Mouse (Mus musculus) heart, postnatal 10 days (tissue): Measurements from ENCODE around the gene Tmem163. TPM values are rescaled to one million over a fixed set of nuclear protein-coding genes. Genes with fewer than 3 reads are reported as not detected.

Experiments
- DNase-seq, 2 experiments: peaks; one replicate each; pipeline ENCODE4 v3.0.0; 2021
- intact Hi-C: fragments of 180-260 bp; cut with DNase I; formaldehyde crosslinking; loops from one replicate; pipeline ENCODE4 v1.15.1; 2025
- total RNA-seq, 2 experiments: library from RNA; stranded (reverse); gene quantifications; 2 replicates each; pipeline ENCODE4 v1.2.3; 2021

Gene Tmem163
- total RNA-seq, 2 experiments from 2014 or later, result 5.1 to 7.9 TPM

DNA sequence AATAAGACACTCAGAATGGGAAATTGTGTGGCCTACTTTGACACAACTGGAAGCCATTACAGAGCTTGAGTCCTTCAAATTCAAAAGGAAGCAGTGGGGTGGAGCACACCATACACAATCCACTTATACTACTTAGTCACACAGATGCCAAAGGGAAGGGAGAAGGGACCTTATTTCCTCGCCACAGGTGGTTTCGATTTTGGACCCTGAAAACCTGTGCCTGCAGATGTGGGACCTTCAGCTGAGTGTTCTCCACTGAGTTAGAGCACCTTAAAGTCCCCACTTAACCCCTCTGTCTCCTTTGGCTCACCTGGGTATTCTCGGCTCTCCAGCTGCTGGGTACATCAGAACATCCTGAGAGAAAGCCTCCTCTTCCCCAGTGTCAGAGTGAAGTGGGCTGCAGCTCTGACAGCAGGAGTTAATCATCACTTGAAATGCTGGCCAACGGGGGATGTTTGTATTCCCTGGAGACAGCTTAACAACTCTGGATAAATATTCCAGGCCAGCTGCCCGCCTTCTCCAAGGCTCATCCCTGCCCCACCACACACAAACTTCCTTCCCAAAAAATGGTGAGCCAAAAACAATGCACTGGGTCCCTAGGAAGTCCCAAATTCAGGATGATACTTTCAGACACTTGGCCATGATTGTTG lies 234.4 kb downstream of the Tmem163 start:
- DNase-seq, result peak; percentile 60 to 68
- intact Hi-C loops, result no loop called here

GRCm38 (mm10) chr1:127442880-127443877 lies 236.2 kb downstream of the Tmem163 start:
- intact Hi-C loops, result no loop called here
- DNase-seq, result peak in 1 of 2 experiments; percentile 33

DNA sequence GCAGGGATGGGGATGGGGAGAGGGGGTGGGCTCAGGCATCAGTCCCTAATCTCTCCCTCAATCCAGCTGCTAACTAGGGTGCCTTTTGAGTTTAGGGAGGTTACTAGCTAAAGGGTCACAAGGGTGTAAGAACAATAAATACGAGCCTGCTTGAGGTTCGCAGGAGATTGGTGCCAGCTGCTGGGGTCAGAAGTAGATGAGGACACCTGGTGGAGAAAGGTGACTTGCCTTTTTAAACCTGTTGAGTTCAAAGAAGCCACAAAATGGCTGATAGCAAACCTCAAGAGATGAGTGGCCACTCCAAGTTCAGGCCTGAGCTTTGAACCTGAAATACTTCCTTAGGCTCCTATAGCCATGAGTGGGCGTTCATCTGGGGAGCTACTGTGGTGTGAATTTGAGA lies 237.6 kb downstream of the Tmem163 start:
- intact Hi-C loops, result no loop called here
- DNase-seq, result no peak

DNA sequence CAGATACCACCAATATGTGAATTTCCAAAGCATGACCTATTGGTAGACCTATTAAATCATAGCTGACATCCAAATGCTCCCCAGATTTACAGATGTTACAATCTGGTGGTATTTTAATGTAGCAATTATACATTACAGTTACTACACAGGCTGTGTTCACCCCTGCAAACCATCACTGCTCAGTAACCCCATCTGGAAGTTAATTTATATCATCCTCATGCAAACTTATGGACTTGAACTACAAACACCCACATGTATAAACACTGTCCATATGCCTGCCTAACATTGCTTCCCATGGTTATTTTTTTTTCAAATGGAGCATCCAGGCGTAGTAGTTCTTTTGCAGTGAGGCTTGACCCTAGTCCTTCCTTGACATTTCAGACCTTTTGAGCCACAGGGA lies 238.3 kb downstream of the Tmem163 start:
- intact Hi-C loops, result no loop called here
- DNase-seq, result no peak

GRCm38 (mm10) chr1:127439452-127439891 lies 239.9 kb downstream of the Tmem163 start:
- intact Hi-C loops, result no loop called here
- DNase-seq, result no peak

- intact Hi-C loops, result no loop called here
Observed at GRCm38 (mm10) chr1:127437091-127437490, 242.3 kb downstream of the Tmem163 start.

More at GRCm38 (mm10) chr1:127437091-127437490, 242.3 kb downstream of the Tmem163 start:
- DNase-seq, result no peak

Other genes starting within 250 kb of the Tmem163 start
- under 1 TPM in 1 of 2 experiments, not detected in 1; 0.31 TPM for gene Acmsd, start 49.9 kb upstream of the Tmem163 start, total RNA-seq
- 10 to 100 TPM; 33.5 to 33.9 TPM for gene Ccnt2, start 94.6 kb upstream of the Tmem163 start, total RNA-seq
- under 1 TPM in 1 of 2 experiments, not detected in 1; 0.07 TPM for gene Map3k19, start 175.5 kb upstream of the Tmem163 start, total RNA-seq
- gene Rab3gap1, start 189.2 kb upstream of the Tmem163 start, total RNA-seq, result 10 to 100 TPM; 41.4 to 46.1 TPM